Mouse (Mus musculus) layer of hippocampus, adult 11-12 months (tissue): Measurements from ENCODE around the gene Snapin.

ENCODE experiments used
- DNase-seq: peaks from one replicate; pipeline ENCODE4 v3.0.0; 2022; ENCODE audit warnings: low spot score

Gene Snapin

DNA sequence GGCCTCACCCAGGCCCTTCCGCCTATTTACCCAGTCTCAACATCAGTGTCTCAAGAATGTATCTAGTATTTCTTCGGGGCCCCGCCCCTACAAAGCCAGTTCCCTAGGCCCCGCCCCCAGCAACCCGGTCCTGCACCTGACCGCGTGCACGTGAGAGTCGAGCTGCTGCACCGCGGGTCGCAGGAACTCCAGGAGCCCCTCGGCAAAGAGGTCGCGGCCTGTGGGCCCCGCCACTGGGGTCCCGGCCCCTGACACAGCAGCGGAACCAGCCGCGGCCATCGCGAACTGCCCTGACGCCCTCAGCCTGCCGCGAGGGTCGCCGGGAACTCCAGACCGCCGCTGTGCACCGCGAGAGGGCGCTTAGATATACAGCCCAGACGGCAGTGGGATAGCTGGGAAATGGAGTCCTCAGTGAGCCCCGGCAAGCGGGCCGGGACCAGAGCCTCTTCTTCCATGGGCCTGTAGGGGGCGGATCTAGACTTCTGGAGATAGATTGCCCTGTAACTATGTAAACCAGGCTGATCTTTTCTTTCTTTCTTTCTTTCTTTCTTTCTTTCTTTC, at the start of gene Snapin:
TSS of gene Snapin (minus strand) at position 338 of the 561 bp plus-strand sequence.
- DNase-seq, result peak; percentile 97

DNA sequence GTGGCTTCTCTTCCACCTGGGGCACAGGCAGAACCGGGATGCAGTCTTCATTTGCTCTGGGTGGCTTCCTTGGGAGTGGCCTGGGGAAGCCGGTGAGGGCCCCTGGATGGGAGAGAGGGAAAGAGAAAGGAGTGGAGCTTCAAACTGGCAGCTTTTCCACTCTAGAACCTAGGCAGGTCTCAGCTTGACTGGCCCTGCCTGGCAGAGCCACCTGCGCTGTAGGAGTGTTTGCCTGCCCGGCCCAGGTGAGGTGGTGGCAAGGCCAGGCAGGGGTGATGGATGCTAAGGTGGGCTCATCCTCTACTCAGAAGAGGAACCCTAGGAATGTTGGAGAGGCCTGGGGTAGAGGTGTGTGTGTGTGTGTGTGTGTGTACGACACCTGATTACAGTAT, 47.1 kb upstream of the Snapin start:
- no peak for DNase-seq

DNA sequence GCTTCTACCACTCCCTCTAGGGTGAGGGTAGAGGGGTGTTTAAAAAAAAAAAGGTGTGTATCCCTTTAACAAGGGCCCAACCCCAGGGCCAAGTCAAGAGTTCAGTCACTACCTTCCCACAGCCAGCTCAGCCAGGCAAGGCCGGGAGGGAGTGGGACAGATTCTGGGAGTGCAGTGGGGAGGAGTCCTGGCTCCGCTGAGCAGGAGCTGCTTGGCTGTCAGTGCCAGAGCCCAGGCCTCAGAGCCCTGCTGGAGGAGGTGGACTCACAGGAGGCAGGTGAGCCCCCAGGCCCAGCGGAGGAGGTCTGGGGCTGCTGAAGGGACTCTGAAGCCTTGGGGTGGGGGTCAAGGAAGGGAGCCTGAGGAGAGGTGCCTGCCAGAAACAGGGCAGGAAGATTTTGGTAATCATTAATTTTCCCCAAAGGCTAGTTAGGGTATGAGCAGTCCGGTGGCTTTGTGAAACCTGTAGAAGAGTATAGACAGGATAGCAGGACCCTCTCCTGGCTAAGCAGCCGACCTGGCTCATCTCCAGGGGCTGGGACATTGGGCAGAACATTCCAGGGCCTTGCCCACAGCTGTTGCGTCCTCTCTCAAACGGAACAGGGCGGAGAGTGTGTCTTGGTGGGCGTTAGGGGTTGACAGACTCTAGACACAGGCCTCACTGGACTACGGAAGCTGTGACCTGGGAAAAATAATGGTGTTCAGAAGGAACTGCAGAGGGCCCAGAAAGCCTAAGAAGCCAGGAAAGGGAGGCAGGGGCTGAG, 46.5 kb upstream of the Snapin start, which contains the start of gene S100a16:
TSS of gene S100a16 (plus strand) at position 114 of the 764 bp plus-strand sequence.
- DNase-seq, result peak; percentile 36

DNA sequence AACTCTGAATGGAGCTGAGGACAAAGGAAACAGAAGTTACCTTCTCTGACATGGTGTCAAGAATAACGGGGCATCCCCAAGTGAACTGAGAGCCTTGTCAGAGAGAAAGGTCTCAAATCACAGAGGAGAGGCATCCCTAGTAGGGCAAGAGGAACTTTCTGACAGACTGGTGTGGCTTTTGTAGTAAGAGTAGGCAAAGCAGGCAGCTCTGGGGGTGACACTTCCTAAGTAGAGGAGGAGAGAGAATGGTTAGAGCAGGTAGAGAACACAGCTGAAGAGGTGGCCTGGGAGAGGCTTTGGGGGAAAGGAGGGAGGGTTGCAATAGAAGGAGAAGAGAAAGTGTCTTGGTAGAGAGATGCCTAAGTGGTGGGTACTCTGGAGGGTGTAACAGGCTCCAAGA, 44.6 kb upstream of the Snapin start:
- no peak for DNase-seq

DNA sequence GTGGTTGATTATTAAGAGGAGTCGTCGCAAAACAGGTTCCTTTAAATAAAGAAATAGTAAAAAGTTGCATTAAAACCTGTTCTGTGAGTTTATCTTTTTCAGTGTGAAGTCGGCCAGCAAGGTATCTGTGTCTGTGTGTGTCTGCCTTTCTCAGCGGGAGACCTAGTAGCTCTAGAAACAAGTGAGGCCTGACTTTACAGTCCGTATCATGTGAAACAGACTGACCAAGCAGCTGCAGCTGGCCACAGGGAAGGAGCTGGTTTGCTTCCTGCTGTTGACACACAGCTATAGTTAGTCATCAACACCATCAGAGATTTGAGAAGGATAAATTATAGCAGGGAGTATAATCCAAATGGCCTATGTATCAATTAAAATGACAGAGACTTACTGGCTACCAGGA, 40.9 kb upstream of the Snapin start:
- no peak for DNase-seq

GRCm38 (mm10) chr3:90527291-90527873, 36.5 kb upstream of the Snapin start:
- no peak for DNase-seq

DNA sequence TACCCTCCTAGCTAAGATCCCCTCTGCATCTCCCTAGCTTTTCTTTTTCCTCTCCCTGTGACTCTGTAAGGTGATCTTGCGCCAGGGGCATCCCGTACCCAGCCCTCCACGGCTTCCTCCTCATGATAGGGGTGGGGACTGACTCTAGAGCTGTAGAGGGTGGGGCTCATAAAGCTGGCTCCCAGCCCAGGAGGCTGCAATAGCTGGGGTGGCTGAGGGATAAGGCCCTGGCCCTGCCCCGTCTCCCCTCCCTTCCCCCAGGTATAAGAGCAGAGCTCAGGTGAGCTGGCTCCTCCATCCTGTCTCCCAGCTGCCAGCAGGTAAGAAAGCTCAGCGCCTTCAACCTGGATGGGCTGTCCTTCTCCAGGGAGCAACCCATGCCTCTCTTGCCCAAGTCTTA, 35.7 kb upstream of the Snapin start, which contains the start of gene S100a14:
TSS of gene S100a14 (plus strand) at position 277 of the 400 bp plus-strand sequence.
- DNase-seq, result no peak

- no peak for DNase-seq
These were observed 35.2 kb upstream of the Snapin start for GRCm38 (mm10) chr3:90526076-90526475.

DNA sequence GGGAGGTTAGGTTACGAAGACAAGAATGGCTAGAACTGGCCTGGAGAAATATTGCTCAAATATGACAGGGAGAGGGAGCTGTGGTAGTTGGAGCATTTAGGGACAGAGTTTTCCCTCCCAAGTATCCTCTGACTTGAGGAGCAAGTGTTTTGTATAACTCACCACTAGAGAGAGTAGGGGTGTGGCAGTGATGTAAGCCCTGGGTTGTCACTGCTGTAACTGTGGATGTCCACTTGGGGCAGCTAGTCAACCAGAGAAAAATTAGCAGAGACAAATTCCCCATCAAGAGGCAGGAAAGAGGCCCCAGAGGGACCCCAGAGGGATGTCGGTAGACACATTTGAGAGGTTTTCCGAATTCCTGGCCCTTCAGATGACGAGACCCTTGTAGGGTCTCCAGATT, 34.6 kb upstream of the Snapin start:
- peak; percentile 67 for DNase-seq

DNA sequence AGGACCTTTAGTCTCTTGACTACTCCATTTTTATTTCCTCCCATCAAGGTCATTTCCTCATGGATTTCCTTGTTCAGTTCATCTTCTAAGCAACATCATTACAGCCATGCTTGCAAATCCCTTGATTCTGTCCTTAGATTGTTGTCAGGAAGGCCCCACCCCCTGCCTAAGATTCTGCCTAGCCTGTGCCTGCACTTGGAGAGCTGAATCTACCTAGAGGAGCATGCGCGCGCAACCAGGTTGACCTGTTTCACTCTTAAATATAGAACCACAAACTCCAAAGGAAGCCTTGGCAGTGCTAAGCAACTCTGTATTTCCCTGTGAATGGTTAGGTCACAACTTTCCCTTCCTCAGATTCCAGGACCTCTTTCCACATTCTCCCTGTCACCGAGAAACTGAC, 26.9 kb upstream of the Snapin start:
- DNase-seq, result no peak

GRCm38 (mm10) chr3:90515789-90516188, 25.0 kb upstream of the Snapin start:
- DNase-seq, result no peak

GRCm38 (mm10) chr3:90515242-90515641, 24.4 kb upstream of the Snapin start:
- no peak for DNase-seq

DNA sequence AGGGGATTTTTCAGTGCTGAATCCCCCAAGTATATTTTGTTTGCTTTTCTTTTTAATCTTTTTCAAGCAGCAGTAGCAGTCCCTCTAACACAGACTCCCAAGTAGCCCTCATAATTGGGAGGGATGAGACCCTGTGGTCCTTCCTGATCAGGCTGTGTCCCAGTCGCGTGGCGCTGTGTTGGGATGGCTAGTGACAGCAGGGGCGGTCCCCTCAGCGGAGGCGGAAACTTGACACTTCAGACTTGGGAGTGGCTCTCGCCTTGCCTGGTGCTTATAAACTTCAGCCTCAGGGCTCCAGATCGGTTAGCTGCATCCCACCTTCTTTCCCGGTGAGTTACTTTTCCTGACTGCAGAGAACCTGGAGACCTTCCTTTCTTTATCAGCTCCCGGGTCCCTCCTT, 23.9 kb upstream of the Snapin start:
- peak; percentile 48 for DNase-seq

DNA sequence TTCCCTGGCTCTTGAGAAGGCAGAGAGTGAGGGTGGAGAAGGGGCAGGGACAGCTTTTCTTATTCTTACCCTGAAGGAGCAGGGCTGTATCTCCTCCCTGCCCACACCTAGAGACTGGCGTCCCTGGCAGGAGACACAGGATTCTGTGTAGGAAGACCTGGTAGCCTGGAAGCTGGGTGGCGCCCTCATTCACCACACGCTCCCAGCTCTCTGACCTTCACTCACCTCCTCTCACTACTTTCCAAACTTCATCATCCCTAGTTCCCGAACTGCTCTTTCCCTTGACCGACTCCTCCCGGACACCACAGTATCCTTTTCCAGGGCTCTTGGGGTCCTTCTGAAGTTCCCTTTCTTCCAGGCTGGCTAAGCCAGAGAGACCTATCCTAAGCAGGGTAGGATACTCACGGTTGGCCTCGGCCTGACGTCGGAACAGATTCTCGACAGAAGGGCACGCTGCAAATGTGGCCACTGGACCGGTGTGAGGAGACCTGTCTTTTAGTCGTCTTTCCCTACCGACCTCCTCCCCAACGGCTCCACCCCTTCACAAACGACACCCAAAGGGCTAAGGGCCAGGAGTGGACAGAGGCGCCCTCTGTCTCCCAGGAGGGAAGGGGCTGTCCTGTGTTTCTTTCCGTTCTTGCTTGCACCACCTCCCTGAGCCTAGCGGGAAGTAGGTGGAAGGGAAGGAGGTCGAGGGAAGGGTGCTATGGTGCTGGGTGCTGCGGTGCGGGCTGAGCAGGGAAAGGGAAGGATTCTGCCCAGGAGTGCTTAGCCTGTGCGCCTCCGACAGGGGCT, 23.2 kb upstream of the Snapin start, which contains the start of the genes S100a1 and S100a13:
TSS of gene S100a1 (minus strand) at position 597 of the 795 bp plus-strand sequence.
TSS of gene S100a13 (plus strand) at position 640 of the 795 bp plus-strand sequence.
- DNase-seq, result peak; percentile 48

- DNase-seq, result no peak
These were observed 22.3 kb upstream of the Snapin start for GRCm38 (mm10) chr3:90512948-90513642.

GRCm38 (mm10) chr3:90512276-90512675, 21.4 kb upstream of the Snapin start:
- no peak for DNase-seq

- no peak for DNase-seq
These were observed 18.9 kb upstream of the Snapin start for GRCm38 (mm10) chr3:90509747-90510123.

- DNase-seq, result peak; percentile 99
These were observed 18.3 kb upstream of the Snapin start, which contains the start of gene Chtop for GRCm38 (mm10) chr3:90508950-90509746. Gene Chtop, minus strand, starts transcription at chr3:90509498.

GRCm38 (mm10) chr3:90508287-90508949, 17.6 kb upstream of the Snapin start:
- no peak for DNase-seq

DNA sequence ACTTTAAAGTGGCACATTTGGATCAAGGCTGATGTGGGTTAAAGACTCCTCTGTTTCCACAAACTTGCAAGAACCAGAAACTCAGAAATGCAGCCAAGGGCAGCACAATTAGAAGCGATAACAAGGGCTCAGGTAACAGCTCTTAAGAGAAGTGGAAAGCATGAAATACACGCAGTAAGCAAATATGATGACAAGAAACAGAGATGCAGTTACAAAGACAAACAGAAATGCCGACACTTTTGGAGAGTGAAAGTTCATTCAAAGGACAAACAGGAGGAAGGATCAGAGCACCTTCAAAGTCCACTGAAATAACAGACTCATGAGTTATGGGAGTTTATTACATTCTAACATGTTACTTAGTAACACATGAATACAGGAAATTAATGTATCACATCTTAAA, 15.5 kb upstream of the Snapin start:
- no peak for DNase-seq
